Mouse (Mus musculus) brain, embryonic 14.5 days (tissue): ENCODE results near the gene Gm10799.

Experiments
- CTCF ChIP-seq: fragments of 200-500 bp; IDR thresholded peaks from 2 replicates; pipeline ENCODE4 v1.5.1; 2012; ENCODE audit warnings: inconsistent platforms, mild to moderate bottlenecking, moderate library complexity, borderline replicate concordance; ENCODE audit not compliant: insufficient read depth, insufficient read length; ENCODE audit errors: extremely low read depth
- POLR2A ChIP-seq: fragments of 200-500 bp; IDR thresholded peaks from 2 replicates; pipeline ENCODE4 v1.6.1; 2012; ENCODE audit warnings: mild to moderate bottlenecking, inconsistent platforms, borderline replicate concordance; ENCODE audit not compliant: poor library complexity, insufficient read depth, insufficient read length, severe bottlenecking; ENCODE audit errors: extremely low read depth

DNA sequence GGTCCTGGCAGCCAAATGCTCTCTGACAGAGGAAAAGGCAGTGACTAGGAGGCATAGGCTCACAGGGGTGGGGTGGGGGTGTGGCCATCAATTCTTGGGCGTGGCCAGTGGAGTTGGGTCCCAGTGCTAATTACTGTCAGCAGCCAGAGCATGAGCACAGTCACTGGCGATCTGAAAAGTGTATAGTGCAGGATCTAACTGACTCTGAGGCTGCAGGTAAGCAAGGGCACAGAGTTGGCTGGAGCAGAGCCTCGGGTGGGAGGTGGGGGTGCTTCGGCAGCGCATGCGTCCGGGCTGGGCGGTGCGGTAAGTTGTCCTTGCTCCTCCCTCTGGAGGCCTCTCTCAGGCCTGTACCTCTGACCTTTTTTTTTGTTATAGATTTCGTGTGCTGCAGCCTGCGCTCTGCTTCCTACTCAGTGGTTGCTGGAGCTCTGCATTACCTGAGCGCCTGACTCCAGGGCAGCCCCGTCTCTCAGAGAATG, 1.4 kb upstream of the Gm10799 start, which contains the start of gene Cd59b:
- TF ChIP-seq POLR2A (no peak), CTCF (no peak)
